Comparison of ENCODE assay signal across 8 mouse cellular contexts in genomic region chr2:78959451-78959850, GRCm38 (mm10).
DNase-seq lines count a peak whose midpoint lies in the region; ATAC-seq and TF ChIP-seq lines count a peak whose summit lies in the region.

No protein-coding gene starts in this region.

- H3K9ac ChIP-seq in embryonic facial prominence, embryonic 11.5 days (replicated peaks; ENCODE audit: low read length), result no peak overlapping the region
- no peak overlapping the region for H3K9ac ChIP-seq in liver, embryonic 14.5 days (replicated peaks)

- H3K27me3 ChIP-seq in embryonic facial prominence, embryonic 11.5 days (ENCODE audit: control insufficient read depth, insufficient read depth, low read length), result no peaks in the 10 kb centered on the region
- H3K27me3 ChIP-seq in embryonic facial prominence, embryonic 10.5 days (replicated peaks; ENCODE audit: low read depth, poor library complexity, severe bottlenecking), result no peaks in the 10 kb centered on the region; the same call in 1 of the 2 replicates
- no peaks in the 10 kb centered on the region for H3K27me3 ChIP-seq in liver, embryonic 14.5 days (ENCODE audit: control insufficient read depth, insufficient read depth, low read length)

- no peak overlapping the region for H3K4me2 ChIP-seq in embryonic facial prominence, embryonic 11.5 days (ENCODE audit: low read depth, low read length)
- no peak overlapping the region for H3K4me2 ChIP-seq in liver, embryonic 14.5 days (ENCODE audit: low read depth)

- peaks cover 4% of the 10 kb centered on the region for H3K4me1 ChIP-seq in embryonic facial prominence, embryonic 11.5 days (ENCODE audit: control insufficient read depth, insufficient read depth, low read length)
- H3K4me1 ChIP-seq in embryonic facial prominence, embryonic 10.5 days, result peaks cover 28% of the 10 kb centered on the region
- H3K4me1 ChIP-seq in liver, embryonic 14.5 days (replicated peaks; ENCODE audit: control insufficient read depth in 2 of 2, insufficient read depth in 2 of 2, low read length in 1 of 2), result peaks cover 0 to 5% of the 10 kb centered on the region in 2 experiments; a peak in 1 of 4 replicates

- no peak overlapping the region for H3K27ac ChIP-seq in embryonic facial prominence, embryonic 11.5 days (replicated peaks; ENCODE audit: low read depth, low read length)
- no peak overlapping the region for H3K27ac ChIP-seq in embryonic facial prominence, embryonic 10.5 days (replicated peaks)
- H3K27ac ChIP-seq in liver, embryonic 14.5 days, result no peak overlapping the region

- peak; percentile 55 for DNase-seq in embryonic facial prominence, embryonic 11.5 days (ENCODE audit: low spot score)
- DNase-seq in embryonic facial prominence, embryonic 10.5 days (ENCODE audit: low spot score), result no peak
- DNase-seq in liver, embryonic 14.5 days (ENCODE audit: low read depth in 3 of 3, low spot score in 3 of 3), result no peak
- no peak for DNase-seq in liver
- DNase-seq in layer of hippocampus, adult 9-11 months, result peak; percentile 13
- peak; percentile 33 for DNase-seq in retina, postnatal 7 days (ENCODE audit: low read depth, low spot score)

- TF ChIP-seq CTCF in liver, embryonic 14.5 days (IDR thresholded peaks at IDR 0.05; ENCODE audit: low read depth), result peak; percentile 58; the same call in 1 of the 2 replicates

- H3K9me3 ChIP-seq in embryonic facial prominence, embryonic 11.5 days (replicated peaks; ENCODE audit: control insufficient read depth, low read length), result no peaks in the 10 kb centered on the region
- no peaks in the 10 kb centered on the region for H3K9me3 ChIP-seq in embryonic facial prominence, embryonic 10.5 days
- no peaks in the 10 kb centered on the region for H3K9me3 ChIP-seq in liver, embryonic 14.5 days (ENCODE audit: control insufficient read depth, low read length)

- no peak for TF ChIP-seq EP300 in liver, embryonic 14.5 days (IDR thresholded peaks at IDR 0.05; ENCODE audit: low read depth)

- ATAC-seq in embryonic facial prominence, embryonic 11.5 days (replicated peaks; ENCODE audit: insufficient number of reproducible peaks, low FRiP score, low TSS enrichment, low read depth), result no peak
- no peak for ATAC-seq in liver, embryonic 14.5 days (ENCODE audit: insufficient read depth)
- peak; percentile 84 for ATAC-seq in common myeloid progenitor, adult 5-6 weeks (replicated peaks; ENCODE audit: low read depth, poor library complexity, severe bottlenecking)
- ATAC-seq in erythroblast, adult 5-6 weeks (replicated peaks; ENCODE audit: low FRiP score, poor library complexity, severe bottlenecking), result no peak

- 38% methylated on average over 3 of the region's 3 CpGs for whole genome bisulfite sequencing in embryonic facial prominence, embryonic 11.5 days
- WGBS in embryonic facial prominence, embryonic 10.5 days, result 48% methylated on average over 3 of the region's 3 CpGs
- 40% methylated on average over 3 of the region's 3 CpGs for WGBS in liver, embryonic 14.5 days (ENCODE audit: insufficient replicate concordance)

- no peaks in the 10 kb centered on the region for H3K36me3 ChIP-seq in embryonic facial prominence, embryonic 11.5 days (replicated peaks; ENCODE audit: control insufficient read depth, insufficient read depth, low read depth, low read length)
- no peaks in the 10 kb centered on the region for H3K36me3 ChIP-seq in embryonic facial prominence, embryonic 10.5 days (replicated peaks)
- H3K36me3 ChIP-seq in liver, embryonic 14.5 days (replicated peaks; ENCODE audit: control insufficient read depth, insufficient read depth, low read depth), result no peaks in the 10 kb centered on the region

- H3K4me3 ChIP-seq in embryonic facial prominence, embryonic 11.5 days (ENCODE audit: low read depth, low read length), result no peak overlapping the region
- no peak overlapping the region for H3K4me3 ChIP-seq in embryonic facial prominence, embryonic 10.5 days
- no peak overlapping the region for H3K4me3 ChIP-seq in liver, embryonic 14.5 days (ENCODE audit: insufficient read depth in 1 of 2, low read depth in 2 of 2, low read length in 2 of 2)

Comparison
In these comparisons a context has a peak if more than half of its experiments do, and no peak if none do; other contexts are left out.
1. DNase-seq: peak in embryonic facial prominence, embryonic 11.5 days (single experiment), layer of hippocampus, adult 9-11 months (single experiment) and retina, postnatal 7 days (single experiment); none in embryonic facial prominence, embryonic 10.5 days (single experiment), liver, embryonic 14.5 days (0 of 3) and liver (single experiment).